Mouse (Mus musculus) brain, embryonic 14.5 days (tissue): ENCODE data around the gene Degs2. TPM values are rescaled to one million over a fixed set of nuclear protein-coding genes. Genes with fewer than 3 reads are reported as not detected.

ENCODE experiments used
- DNase-seq: peaks from one replicate; pipeline ENCODE4 v3.0.0-alpha.2; 2011; ENCODE audit warnings: low read depth
- CTCF ChIP-seq: fragments of 200-500 bp; IDR thresholded peaks from 2 replicates; pipeline ENCODE4 v1.5.1; 2012; ENCODE audit warnings: inconsistent platforms, mild to moderate bottlenecking, moderate library complexity, borderline replicate concordance; ENCODE audit not compliant: insufficient read depth, insufficient read length; ENCODE audit errors: extremely low read depth
- POLR2A ChIP-seq: fragments of 200-500 bp; IDR thresholded peaks from 2 replicates; pipeline ENCODE4 v1.6.1; 2012; ENCODE audit warnings: mild to moderate bottlenecking, inconsistent platforms, borderline replicate concordance; ENCODE audit not compliant: poor library complexity, insufficient read depth, insufficient read length, severe bottlenecking; ENCODE audit errors: extremely low read depth
- polyA plus RNA-seq: library from polyadenylated mRNA; depleted of rRNA; stranded (reverse); fragments of >200 nt; gene quantifications from 2 replicates; pipeline ENCODE4 v1.2.3, GENCODE M21; 2012; rRNA removed

The Degs2 gene
- 0.05 TPM in 1 of 2 replicates, not detected in the other for polyA plus RNA-seq

GRCm38 (mm10) chr12:108702185-108702584, at the start of gene Degs2:
Gene Degs2 (minus strand): TSS chr12:108702315.
- DNase-seq = no peak
- TF ChIP-seq POLR2A (no peak), CTCF (no peak)

GRCm38 (mm10) chr12:108751790-108752189, 49.7 kb upstream of the Degs2 start:
- peak; percentile 14 for DNase-seq

GRCm38 (mm10) chr12:108750226-108750625, 48.1 kb upstream of the Degs2 start:
- no peak for DNase-seq
- TF ChIP-seq CTCF (no peak), POLR2A (no peak)

More at GRCm38 (mm10) chr12:108751790-108752189, 49.7 kb upstream of the Degs2 start:
- TF ChIP-seq CTCF (no peak), POLR2A (no peak)

GRCm38 (mm10) chr12:108749454-108749853, 47.3 kb upstream of the Degs2 start:
- TF ChIP-seq POLR2A (no peak), CTCF (no peak)
- DNase-seq = no peak

- no peak for DNase-seq
- TF ChIP-seq POLR2A (no peak), CTCF (no peak)
Measured at GRCm38 (mm10) chr12:108749019-108749418, 46.9 kb upstream of the Degs2 start.

GRCm38 (mm10) chr12:108745990-108746389, 43.9 kb upstream of the Degs2 start:
- no peak for DNase-seq
- TF ChIP-seq POLR2A (no peak), CTCF (no peak)

- TF ChIP-seq POLR2A (no peak), CTCF (no peak)
- DNase-seq = no peak
Measured at GRCm38 (mm10) chr12:108742241-108742640, 40.1 kb upstream of the Degs2 start.

GRCm38 (mm10) chr12:108741472-108741871, 39.4 kb upstream of the Degs2 start:
- peak; percentile 14 for DNase-seq

GRCm38 (mm10) chr12:108738745-108739144, 36.6 kb upstream of the Degs2 start:
- TF ChIP-seq CTCF (no peak), POLR2A (no peak)
- DNase-seq = no peak

More at GRCm38 (mm10) chr12:108741472-108741871, 39.4 kb upstream of the Degs2 start:
- TF ChIP-seq POLR2A (no peak), CTCF (no peak)

GRCm38 (mm10) chr12:108737838-108738237, 35.7 kb upstream of the Degs2 start:
- DNase-seq = no peak
- TF ChIP-seq CTCF (no peak), POLR2A (no peak)

- DNase-seq = no peak
- no peak for TF ChIP-seq CTCF
- TF ChIP-seq POLR2A = no peak
Measured at GRCm38 (mm10) chr12:108734386-108734785, 32.3 kb upstream of the Degs2 start.

- no peak for TF ChIP-seq CTCF
- no peak for TF ChIP-seq POLR2A
- no peak for DNase-seq
Measured at GRCm38 (mm10) chr12:108723841-108724240, 21.7 kb upstream of the Degs2 start.

- no peak for DNase-seq
Measured at GRCm38 (mm10) chr12:108722464-108722863, 20.3 kb upstream of the Degs2 start.

GRCm38 (mm10) chr12:108718485-108718884, 16.4 kb upstream of the Degs2 start:
- no peak for TF ChIP-seq CTCF
- no peak for TF ChIP-seq POLR2A
- DNase-seq = no peak

More at GRCm38 (mm10) chr12:108722464-108722863, 20.3 kb upstream of the Degs2 start:
- no peak for TF ChIP-seq CTCF
- no peak for TF ChIP-seq POLR2A
